Mouse (Mus musculus) heart, postnatal 4 days (tissue): Measurements from ENCODE around the gene Gm21637. TPM values are rescaled to one million over a fixed set of nuclear protein-coding genes. Genes with fewer than 3 reads are reported as not detected.
"Not testable (repeated sequence)": the region's sequence is repeated elsewhere in the genome, so short reads cannot be mapped to it uniquely, and the experiment has no call there.

ENCODE experiments used
- DNase-seq: peaks from one replicate; pipeline ENCODE4 v3.0.0; 2021
- total RNA-seq, 2 experiments: library from RNA; stranded (reverse); gene quantifications; 2 replicates each; pipeline ENCODE4 v1.2.3; 2021

Gm21637 gene
- total RNA-seq, result not detected

- DNase-seq, result not testable (repeated sequence)
These were observed at the start of gene Gm21637 for GRCm38 (mm10) chrX:31961744-31962143. Gene Gm21637, plus strand, starts transcription at chrX:31962044.

Other genes starting within 250 kb of the Gm21637 start
- gene Btbd35f25, start 244.9 kb upstream of the Gm21637 start, total RNA-seq, result not detected
- not detected for gene Btbd35f22, start 85.8 kb downstream of the Gm21637 start, total RNA-seq